In the genomic region with DNA sequence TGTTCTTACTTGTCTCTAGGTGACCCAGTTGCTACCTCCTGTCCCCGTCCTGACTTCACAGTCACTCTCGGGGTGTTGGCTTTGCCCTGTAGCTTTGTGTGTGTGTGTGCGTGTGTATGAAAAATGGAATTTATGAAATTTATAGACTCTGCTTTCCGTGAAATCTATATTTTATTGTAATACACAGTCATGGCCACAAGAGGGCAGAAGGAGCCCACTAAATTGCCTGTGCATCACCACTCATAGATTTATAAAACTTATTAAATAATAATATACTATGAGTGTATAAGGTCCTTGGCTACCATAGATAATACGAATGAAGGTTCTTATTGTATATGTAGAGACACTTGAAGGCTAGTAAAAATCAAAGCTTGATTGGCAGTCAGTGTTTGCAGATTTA, we compare ENCODE assay signal across 11 mouse cellular contexts.
DNase-seq lines count a peak whose midpoint lies in the region; ATAC-seq and TF ChIP-seq lines count a peak whose summit lies in the region.
"Had no signal": no experiment of that assay in that cellular context is flagged by ENCODE, and none has a peak within 500 bp of the region (broad histone marks: within the 10 kb centered on the region; RNA-seq: fewer than 3 reads in every experiment).

No protein-coding gene starts in this region.

- ATAC-seq in forebrain, embryonic 13.5 days = 0 out of 2 replicates have a peak, but pooled peaks have one; percentile 24
- ATAC-seq in forebrain, embryonic 14.5 days = no peak
- ATAC-seq in neural tube, embryonic 15.5 days (ENCODE audit: low FRiP score) = no peak
- ATAC-seq: intestine, embryonic 15.5 days had no signal

- no peaks in the 10 kb centered on the region for H3K9me3 ChIP-seq in forebrain, embryonic 13.5 days (replicated peaks)
- H3K9me3 ChIP-seq in forebrain, embryonic 14.5 days (replicated peaks; ENCODE audit: control insufficient read depth, low read length) = no peaks in the 10 kb centered on the region
- no peaks in the 10 kb centered on the region for H3K9me3 ChIP-seq in neural tube, embryonic 15.5 days (replicated peaks)
- H3K9me3 ChIP-seq: intestine, embryonic 15.5 days had no signal

- no peak for DNase-seq in forebrain, embryonic 14.5 days (ENCODE audit: low spot score)
- DNase-seq in left cerebral cortex, adult 2 months (ENCODE audit: extremely low spot score in 1 of 2, low spot score in 2 of 2) = no peak
- no peak for DNase-seq in left cerebral cortex, postnatal 25 days (ENCODE audit: low spot score in 2 of 2)
- DNase-seq in A20 (ENCODE audit: low read depth, low spot score) = peak; percentile 34
- peak; percentile 63 for DNase-seq in induced T-regulatory cell, adult 2 months (ENCODE audit: low read depth)
- no peak for DNase-seq in left cerebral cortex, adult 9 months (ENCODE audit: low spot score in 2 of 2)
- DNase-seq: heart, adult 11 months had no signal

- no peak overlapping the region for H3K4me3 ChIP-seq in forebrain, embryonic 13.5 days
- H3K4me3 ChIP-seq in forebrain, embryonic 14.5 days (ENCODE audit: low read depth, low read length) = no peak overlapping the region
- no peak overlapping the region for H3K4me3 ChIP-seq in left cerebral cortex, adult 2 months
- H3K4me3 ChIP-seq in neural tube, embryonic 15.5 days (replicated peaks) = no peak overlapping the region
- H3K4me3 ChIP-seq: intestine, embryonic 15.5 days; megakaryocyte, embryonic 14.5 days had no signal

- intact Hi-C loops in left cerebral cortex, adult 2 months (cut with DNase I) = no loop called here
- intact Hi-C loops in left cerebral cortex, postnatal 25 days (cut with DNase I) = no loop called here

- 93% methylated on average over 5 of the region's 5 CpGs for WGBS in forebrain, embryonic 13.5 days
- 97% methylated on average over 5 of the region's 5 CpGs for WGBS in forebrain, embryonic 14.5 days
- WGBS in neural tube, embryonic 15.5 days = 88% methylated on average over 5 of the region's 5 CpGs

- no peak overlapping the region for H3K27ac ChIP-seq in forebrain, embryonic 13.5 days
- no peak overlapping the region for H3K27ac ChIP-seq in forebrain, embryonic 14.5 days (ENCODE audit: low read depth, low read length)
- H3K27ac ChIP-seq in left cerebral cortex, adult 2 months = no peak overlapping the region
- no peak overlapping the region for H3K27ac ChIP-seq in neural tube, embryonic 15.5 days (replicated peaks)
- H3K27ac ChIP-seq: intestine, embryonic 15.5 days had no signal

- no peak overlapping the region for H3K9ac ChIP-seq in forebrain, embryonic 13.5 days
- no peak overlapping the region for H3K9ac ChIP-seq in forebrain, embryonic 14.5 days (ENCODE audit: low read length)
- H3K9ac ChIP-seq in neural tube, embryonic 15.5 days (replicated peaks) = no peak overlapping the region
- H3K9ac ChIP-seq: intestine, embryonic 15.5 days had no signal

- H3K36me3 ChIP-seq in forebrain, embryonic 13.5 days (ENCODE audit: poor library complexity, severe bottlenecking) = no peaks in the 10 kb centered on the region
- H3K36me3 ChIP-seq in forebrain, embryonic 14.5 days (ENCODE audit: control insufficient read depth, insufficient read depth, low read length) = no peaks in the 10 kb centered on the region
- peaks cover 8% of the 10 kb centered on the region; the same call in 1 of the 2 replicates for H3K36me3 ChIP-seq in neural tube, embryonic 15.5 days
- H3K36me3 ChIP-seq: intestine, embryonic 15.5 days had no signal

- TF ChIP-seq CTCF in left cerebral cortex, adult 2 months (IDR thresholded peaks at IDR 0.05) = peak; percentile 68

- H3K4me2 ChIP-seq in forebrain, embryonic 13.5 days = no peak overlapping the region
- no peak overlapping the region for H3K4me2 ChIP-seq in forebrain, embryonic 14.5 days (ENCODE audit: low read length)
- H3K4me2 ChIP-seq in neural tube, embryonic 15.5 days = no peak overlapping the region
- H3K4me2 ChIP-seq: intestine, embryonic 15.5 days had no signal

- no peaks in the 10 kb centered on the region for H3K27me3 ChIP-seq in forebrain, embryonic 13.5 days
- H3K27me3 ChIP-seq in forebrain, embryonic 14.5 days (replicated peaks; ENCODE audit: control insufficient read depth, insufficient read depth, low read length) = no peaks in the 10 kb centered on the region
- H3K27me3 ChIP-seq in neural tube, embryonic 15.5 days (replicated peaks) = no peaks in the 10 kb centered on the region
- H3K27me3 ChIP-seq: intestine, embryonic 15.5 days had no signal

- H3K4me1 ChIP-seq in forebrain, embryonic 13.5 days = no peaks in the 10 kb centered on the region
- no peaks in the 10 kb centered on the region for H3K4me1 ChIP-seq in forebrain, embryonic 14.5 days (ENCODE audit: control insufficient read depth, insufficient read depth, low read length)
- H3K4me1 ChIP-seq in neural tube, embryonic 15.5 days = 0 out of 2 replicates have a peak, but pooled peaks cover 5% of the 10 kb centered on the region
- H3K4me1 ChIP-seq: megakaryocyte, embryonic 14.5 days had no signal

Comparison
In these comparisons a context has a peak if more than half of its experiments do, and no peak if none do; other contexts are left out.
1. DNase-seq: peak in A20 (single experiment) and induced T-regulatory cell, adult 2 months (single experiment); none in forebrain, embryonic 14.5 days (single experiment), left cerebral cortex, adult 2 months (0 of 2), left cerebral cortex, postnatal 25 days (0 of 2) and left cerebral cortex, adult 9 months (0 of 2).